Mouse (Mus musculus) layer of hippocampus, postnatal 14 days (tissue): ENCODE data around the gene Igflr1. TPM values are rescaled to one million over a fixed set of nuclear protein-coding genes. Genes with fewer than 3 reads are reported as not detected.

Source experiments
- DNase-seq, 2 experiments: peaks; one replicate each; pipeline ENCODE4 v3.0.0; 2021 to 2022; ENCODE audit warnings: low spot score in 2 of 2, mixed read lengths in 1 of 2
- microRNA-seq, 2 experiments: library from miRNA; unstranded; fragments of <30 nt; microRNA quantifications; one replicate each; pipeline ENCODE4 v1.2.0; 2021
- total RNA-seq, 2 experiments: library from RNA; stranded (reverse); gene quantifications; 2 replicates each; pipeline ENCODE4 v1.2.3; 2021

Gene Igflr1
- total RNA-seq, 2 experiments from 2014 or later: 2.1 to 3.7 TPM

DNA sequence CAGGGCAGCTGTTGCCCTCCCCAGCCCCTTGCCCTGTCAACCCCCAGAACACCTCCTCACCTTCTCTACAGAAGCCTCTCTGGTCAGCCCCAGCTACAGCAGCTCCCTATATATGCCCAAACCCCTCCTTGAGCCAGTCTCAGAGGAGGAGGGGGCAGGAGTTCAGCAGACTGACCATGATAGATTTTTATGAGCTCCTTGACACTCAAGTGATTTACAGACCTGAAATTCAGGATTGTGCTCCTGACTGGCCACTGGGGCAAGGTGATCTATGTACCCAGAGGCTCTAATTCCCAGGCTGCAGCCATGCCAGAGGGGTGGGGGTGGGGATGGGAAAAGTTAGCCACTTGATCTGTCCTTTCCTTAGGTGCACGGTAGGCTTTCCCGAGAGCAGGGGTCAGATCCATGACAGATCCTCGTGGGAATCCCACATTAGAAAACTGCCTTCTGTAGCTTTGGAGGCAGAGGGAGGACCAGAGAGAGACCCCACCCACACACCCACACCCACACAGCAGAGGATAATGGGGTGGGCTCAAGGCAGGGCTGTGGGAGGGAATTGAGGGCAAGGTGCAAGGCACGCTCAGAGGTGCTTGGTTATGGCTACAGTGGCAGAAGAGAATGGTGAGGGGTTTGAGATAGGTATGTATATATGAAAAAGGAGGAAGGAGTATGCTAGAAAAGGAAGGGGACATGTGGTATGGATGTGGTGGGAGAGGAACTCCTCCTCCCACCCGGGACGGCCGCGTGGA lies 47.6 kb downstream of the Igflr1 start, which contains the start of gene Upk1a:
Gene Upk1a, minus strand, starts transcription at position 194 of the 749 bp plus-strand sequence.
- DNase-seq: no peak

DNA sequence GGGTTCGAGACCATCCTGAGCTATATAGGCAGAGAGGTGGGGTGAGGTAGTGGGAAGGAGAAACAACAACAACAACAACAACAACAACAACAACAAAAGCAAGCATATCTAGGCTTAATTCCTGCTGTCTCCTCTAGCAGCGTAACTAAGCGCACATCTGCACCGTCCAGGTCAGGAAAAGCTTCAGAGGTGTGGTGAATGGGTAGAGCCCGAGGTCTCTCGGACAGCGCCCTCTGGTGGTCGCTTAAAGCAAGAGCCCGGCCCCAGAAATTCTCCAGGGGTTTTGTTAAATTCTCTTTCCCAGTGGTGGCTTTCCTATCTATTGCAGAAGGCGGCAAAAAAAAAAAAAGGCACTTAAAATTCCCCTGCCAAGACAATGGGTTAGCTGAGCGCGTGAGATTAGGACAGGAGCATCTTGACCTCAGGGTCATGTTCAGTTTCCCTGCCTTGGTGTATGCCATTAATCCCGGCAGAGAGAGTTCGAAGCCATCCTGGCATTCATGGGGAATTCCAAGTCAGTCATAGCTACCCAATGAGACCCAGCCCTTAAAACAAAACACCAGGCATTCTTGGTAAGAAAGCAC lies 48.4 kb downstream of the Igflr1 start:
- peak; percentile 36 to 46 for DNase-seq

DNA sequence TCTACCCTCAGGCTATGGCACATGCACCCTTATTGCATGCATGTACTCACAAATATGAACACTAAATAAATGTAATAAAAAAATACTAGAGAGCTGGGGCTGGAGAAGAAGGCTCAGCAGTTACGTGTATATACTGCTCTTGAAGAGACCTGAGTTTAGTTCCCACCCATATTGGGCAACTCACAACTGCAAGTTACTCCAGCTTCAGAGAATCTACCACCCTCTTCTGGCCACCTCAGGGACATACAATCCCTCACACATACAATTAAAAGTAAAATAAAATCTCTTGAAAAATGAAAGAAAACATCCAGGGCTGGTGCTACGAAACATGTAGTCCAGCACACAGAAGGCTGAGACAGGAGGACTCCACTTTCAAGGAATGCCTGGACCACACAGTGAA lies 49.2 kb downstream of the Igflr1 start:
- DNase-seq: no peak

DNA sequence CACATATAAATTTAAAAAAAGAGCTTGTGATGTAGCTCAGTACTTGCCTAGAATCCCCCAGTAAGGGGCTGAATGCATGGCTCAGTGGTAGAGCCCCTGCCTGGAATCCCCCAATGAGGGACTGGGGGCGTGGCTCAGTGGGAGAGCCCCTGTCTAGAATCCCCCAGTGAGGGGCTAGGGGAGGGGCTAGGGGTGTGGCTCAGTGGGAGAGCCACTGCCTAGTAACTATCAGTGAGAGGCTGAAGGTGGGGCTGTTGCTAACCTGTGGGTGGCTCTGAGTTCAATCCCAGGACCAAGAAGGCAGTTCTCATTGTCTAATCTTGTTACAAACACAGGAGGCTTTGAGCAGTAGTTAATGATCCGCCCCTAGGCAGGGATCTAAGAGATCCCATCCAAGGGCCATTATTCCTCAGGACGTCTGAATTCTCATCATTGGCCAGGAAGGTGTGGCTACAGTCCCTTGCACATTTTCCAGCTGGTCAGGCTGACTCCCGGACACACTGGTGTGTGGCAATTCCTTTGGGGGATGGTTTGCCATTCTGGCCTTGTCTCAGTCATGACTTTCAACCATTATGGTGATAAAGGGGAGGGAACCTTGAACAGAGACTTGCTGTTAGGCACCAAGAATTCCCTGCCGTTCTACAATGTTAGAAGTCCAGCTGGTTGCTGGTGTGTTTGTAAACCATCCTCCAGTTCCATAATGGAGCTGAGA lies 50.0 kb downstream of the Igflr1 start:
- no peak for DNase-seq

Small RNA genes lying within 50 kb of the gene (microRNA-seq; reads per million reads assigned to microRNA genes)
- 0.23 to 0.28 reads per million in 2 experiments for gene Gm38670
- gene Mir3569: 0.23 to 2.0 reads per million in 2 experiments

Other genes starting within 250 kb of the Igflr1 start
- under 1 TPM; 0.43 to 0.74 TPM for gene E130208F15Rik, start 243.7 kb upstream of the Igflr1 start, total RNA-seq
- 1 to 10 TPM; 7.8 to 8.9 TPM for gene Sdhaf1, start 241.5 kb upstream of the Igflr1 start, total RNA-seq
- 10 to 100 TPM; 32.5 to 35.5 TPM for gene Lrfn3, start 202.7 kb upstream of the Igflr1 start, total RNA-seq
- gene Tyrobp, start 151.7 kb upstream of the Igflr1 start, total RNA-seq: 10 to 100 TPM; 26.7 to 30.1 TPM
- gene Hcst, start 145.6 kb upstream of the Igflr1 start, total RNA-seq: not detected
- gene Nfkbid, start 143.7 kb upstream of the Igflr1 start, total RNA-seq: 1 to 10 TPM; 3.7 to 3.8 TPM
- 100 to 1,000 TPM; 981 to 987 TPM for gene Aplp1, start 119.9 kb upstream of the Igflr1 start, total RNA-seq
- gene Kirrel2, start 107.7 kb upstream of the Igflr1 start, total RNA-seq: 10 to 100 TPM in 1 of 2 experiments, 1 to 10 TPM in 1; 8.5 to 15.5 TPM
- 1 to 10 TPM; 1.2 to 1.3 TPM for gene Nphs1, start 107.1 kb upstream of the Igflr1 start, total RNA-seq
- gene Prodh2, start 71.8 kb upstream of the Igflr1 start, total RNA-seq: not detected
- 100 to 1,000 TPM; 160 to 163 TPM for gene Arhgap33, start 30.4 kb upstream of the Igflr1 start, total RNA-seq
- 1 to 10 TPM; 6.2 to 6.6 TPM for gene Hspb6, start 13.2 kb upstream of the Igflr1 start, total RNA-seq
- 1 to 10 TPM; 4.9 to 5.9 TPM for gene Proser3, start 13.1 kb upstream of the Igflr1 start, total RNA-seq
- 10 to 100 TPM; 34.1 to 43.4 TPM for gene Lin37, start 5.6 kb upstream of the Igflr1 start, total RNA-seq
- 10 to 100 TPM; 57.4 to 62.5 TPM for gene U2af1l4, start 2.1 kb upstream of the Igflr1 start, total RNA-seq
- gene Gm49396, start 2.1 kb upstream of the Igflr1 start, total RNA-seq: 1 to 10 TPM; 4.7 to 5.3 TPM
- 10 to 100 TPM; 77.0 to 84.1 TPM for gene Psenen, start 1.8 kb upstream of the Igflr1 start, total RNA-seq
- 10 to 100 TPM; 46.1 to 54.4 TPM for gene Kmt2b, start 23.3 kb downstream of the Igflr1 start, total RNA-seq
- gene Zbtb32, start 33.5 kb downstream of the Igflr1 start, total RNA-seq: not detected
- under 1 TPM in 1 of 2 experiments, not detected in 1; 0.52 TPM for gene Upk1a, start 47.4 kb downstream of the Igflr1 start, total RNA-seq
- 100 to 1,000 TPM; 793 to 817 TPM for gene Cox6b1, start 60.7 kb downstream of the Igflr1 start, total RNA-seq
- gene Etv2, start 70.4 kb downstream of the Igflr1 start, total RNA-seq: not detected
- 10 to 100 TPM; 70.4 to 75.5 TPM for gene Rbm42, start 84.9 kb downstream of the Igflr1 start, total RNA-seq
- 1 to 10 TPM; 4.5 to 5.0 TPM for gene Haus5, start 99.6 kb downstream of the Igflr1 start, total RNA-seq
- gene Pmis2, start 106.2 kb downstream of the Igflr1 start, total RNA-seq: not detected
- not detected for gene 2200002J24Rik, start 133.5 kb downstream of the Igflr1 start, total RNA-seq
- 1 to 10 TPM in 1 of 2 experiments, under 1 TPM in 1; 0.79 to 1.4 TPM for gene Atp4a, start 146.8 kb downstream of the Igflr1 start, total RNA-seq
- gene Tmem147, start 164.1 kb downstream of the Igflr1 start, total RNA-seq: 100 to 1,000 TPM; 127 to 143 TPM
- not detected for gene Gapdhs, start 178.3 kb downstream of the Igflr1 start, total RNA-seq
- 10 to 100 TPM in 1 of 2 experiments, 1 to 10 TPM in 1; 6.8 to 10.7 TPM for gene Sbsn, start 186.0 kb downstream of the Igflr1 start, total RNA-seq
- 1 to 10 TPM; 1.3 to 2.2 TPM for gene Dmkn, start 198.3 kb downstream of the Igflr1 start, total RNA-seq
- gene Krtdap, start 222.5 kb downstream of the Igflr1 start, total RNA-seq: not detected